Mouse (Mus musculus): ENCODE data around the gene Hk1. TPM values are rescaled to one million over a fixed set of nuclear protein-coding genes. Genes with fewer than 3 reads are reported as not detected.
A peak's percentile ranks its signal among the peaks of the same experiment; 100 is the strongest.

The Hk1 gene
- polyA plus RNA-seq, 1 experiment, result 45.3 TPM

DNA sequence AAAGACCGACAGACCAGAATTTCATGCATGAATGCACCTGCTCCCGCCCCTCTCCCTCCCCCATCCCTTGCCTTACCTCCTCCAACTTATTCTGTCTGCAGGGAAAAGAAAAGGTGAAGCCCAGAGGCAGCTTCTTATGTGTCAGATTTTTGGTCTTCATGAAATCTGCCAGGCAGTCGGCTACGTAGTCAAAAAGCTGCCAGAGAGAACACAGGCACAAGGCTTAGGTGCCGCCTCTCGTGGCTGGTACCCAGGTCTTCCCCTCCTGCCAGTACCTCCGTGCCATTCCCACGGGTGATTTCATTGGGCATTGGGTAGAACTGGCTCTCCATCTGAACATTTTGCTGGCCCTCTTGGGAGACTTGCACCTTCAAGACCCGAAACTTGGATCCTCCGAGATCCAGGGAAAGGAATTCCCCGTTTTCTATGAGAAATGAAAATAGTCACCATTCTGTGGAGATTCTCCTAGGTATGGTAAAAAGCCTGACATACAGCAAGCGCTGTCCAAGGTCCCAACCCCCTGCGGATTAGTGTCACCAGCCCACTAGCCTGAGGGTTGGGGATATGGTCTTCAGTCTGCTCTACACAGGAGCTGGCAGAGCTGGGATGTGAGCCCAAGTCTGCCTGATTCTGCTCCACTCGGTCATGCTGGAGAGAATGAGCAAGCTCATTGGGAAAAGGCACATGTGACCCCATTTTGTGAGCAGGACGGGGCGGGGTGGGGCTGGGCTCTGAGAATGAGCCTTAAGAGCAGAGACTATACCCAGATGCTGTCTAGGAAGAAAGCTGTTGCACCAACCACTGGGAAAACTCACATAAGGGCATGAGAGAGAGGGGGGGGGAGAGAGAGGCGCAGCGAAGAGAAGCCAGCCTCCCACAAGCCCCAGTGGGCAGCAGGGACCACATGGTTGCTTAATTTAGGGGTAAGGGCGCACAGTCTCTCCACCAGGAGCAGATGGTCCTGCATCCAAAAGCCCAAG lies 32.0 kb upstream of the Hk1 start:
- no peak for TF ChIP-seq CTCF (IDR thresholded peaks at IDR 0.05; ENCODE audit: borderline replicate concordance, insufficient read depth, low read length)
- no peak for TF ChIP-seq POLR2A (IDR thresholded peaks at IDR 0.05; ENCODE audit: low read depth, low read length)
- Histone ChIP-seq H3K4me3 (ENCODE audit: insufficient read depth, low read length) (no peak overlapping the region), H3K4me1 (ENCODE audit: control insufficient read depth, insufficient read depth, low read length) (peaks cover 6% of the 10 kb centered on the region; the same call in 1 of the 2 replicates), H3K27ac (ENCODE audit: insufficient read depth, low read length) (no peak overlapping the region)

DNA sequence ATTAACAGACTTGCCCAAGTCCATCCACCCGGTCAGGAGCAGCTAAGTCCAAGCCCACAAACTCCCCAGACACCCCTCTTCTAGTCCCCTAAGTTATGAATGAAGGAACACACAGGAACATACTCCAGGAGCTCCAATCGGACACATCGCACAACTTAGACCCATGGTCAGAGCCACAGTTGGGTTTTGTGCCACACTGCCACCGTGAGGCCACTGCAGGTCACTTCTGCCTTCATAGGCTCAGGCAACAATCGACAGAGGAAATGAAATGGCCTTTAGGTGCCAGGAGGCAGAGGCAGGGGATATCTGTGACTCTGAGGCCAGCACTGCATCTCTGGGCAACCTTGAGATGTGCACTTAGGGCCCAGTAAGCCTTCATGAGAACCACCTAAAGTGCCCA lies 31.2 kb upstream of the Hk1 start:
- H3K4me3 ChIP-seq (ENCODE audit: insufficient read depth, low read length), result no peak overlapping the region
- no peak for TF ChIP-seq POLR2A (IDR thresholded peaks at IDR 0.05; ENCODE audit: low read depth, low read length)
- TF ChIP-seq CTCF (IDR thresholded peaks at IDR 0.05; ENCODE audit: borderline replicate concordance, insufficient read depth, low read length), result peak; percentile 95
- peaks cover 6% of the 10 kb centered on the region; the same call in 1 of the 2 replicates for H3K4me1 ChIP-seq (ENCODE audit: control insufficient read depth, insufficient read depth, low read length)
- H3K27ac ChIP-seq (ENCODE audit: insufficient read depth, low read length), result no peak overlapping the region

DNA sequence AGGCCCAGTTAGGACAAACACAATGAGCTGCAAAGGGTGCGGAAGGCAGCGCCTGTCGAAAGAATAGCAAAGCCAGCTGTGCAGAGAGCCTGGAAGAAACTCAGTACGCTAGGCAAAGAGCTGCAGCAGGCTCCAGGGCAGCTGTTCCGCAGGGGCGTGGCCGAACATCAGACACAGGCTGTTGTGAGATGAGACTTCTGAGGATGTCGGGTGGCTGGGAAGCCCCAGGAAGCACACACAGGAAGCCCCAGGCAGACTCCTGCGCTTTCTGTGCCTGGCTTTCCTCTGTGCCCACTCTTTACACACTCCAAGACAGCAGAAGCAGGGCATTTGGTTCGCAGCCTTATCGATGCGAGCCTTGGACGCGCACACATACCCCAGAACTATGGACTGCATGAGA lies 25.2 kb upstream of the Hk1 start:
- Histone ChIP-seq H3K4me1 (ENCODE audit: control insufficient read depth, insufficient read depth, low read length) (no peaks in the 10 kb centered on the region), H3K27ac (ENCODE audit: insufficient read depth, low read length) (no peak overlapping the region), H3K4me3 (ENCODE audit: insufficient read depth, low read length) (no peak overlapping the region)
- TF ChIP-seq POLR2A (IDR thresholded peaks at IDR 0.05; ENCODE audit: low read depth, low read length) (no peak), CTCF (IDR thresholded peaks at IDR 0.05; ENCODE audit: borderline replicate concordance, insufficient read depth, low read length) (no peak)

DNA sequence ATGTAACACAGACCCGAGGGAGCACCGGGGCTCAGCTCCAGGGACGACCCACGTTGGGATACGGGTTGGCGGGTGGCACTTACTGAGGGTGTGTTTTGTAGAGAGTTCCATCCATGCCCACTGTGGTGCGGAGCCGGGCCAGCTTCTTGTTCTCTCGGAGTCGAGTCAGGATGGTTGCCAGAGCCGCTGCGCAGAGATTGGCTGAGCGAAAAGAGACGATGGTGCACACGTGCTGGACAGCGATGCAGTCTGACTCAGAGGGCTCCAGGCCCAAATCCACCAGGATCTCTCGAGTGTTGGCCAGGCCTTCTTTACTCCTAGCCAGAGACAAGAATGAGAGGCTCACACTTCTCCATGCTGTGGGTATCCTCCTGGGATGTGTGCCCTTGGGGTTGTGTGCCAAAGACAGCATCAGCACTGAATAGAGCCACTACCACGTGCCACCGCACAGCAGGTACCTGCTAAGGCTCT lies 22.0 kb upstream of the Hk1 start:
- Histone ChIP-seq H3K4me3 (ENCODE audit: insufficient read depth, low read length) (no peak overlapping the region), H3K27ac (ENCODE audit: insufficient read depth, low read length) (no peak overlapping the region), H3K4me1 (ENCODE audit: control insufficient read depth, insufficient read depth, low read length) (no peaks in the 10 kb centered on the region)
- TF ChIP-seq POLR2A (IDR thresholded peaks at IDR 0.05; ENCODE audit: low read depth, low read length), result no peak
- TF ChIP-seq CTCF (IDR thresholded peaks at IDR 0.05; ENCODE audit: borderline replicate concordance, insufficient read depth, low read length), result no peak

DNA sequence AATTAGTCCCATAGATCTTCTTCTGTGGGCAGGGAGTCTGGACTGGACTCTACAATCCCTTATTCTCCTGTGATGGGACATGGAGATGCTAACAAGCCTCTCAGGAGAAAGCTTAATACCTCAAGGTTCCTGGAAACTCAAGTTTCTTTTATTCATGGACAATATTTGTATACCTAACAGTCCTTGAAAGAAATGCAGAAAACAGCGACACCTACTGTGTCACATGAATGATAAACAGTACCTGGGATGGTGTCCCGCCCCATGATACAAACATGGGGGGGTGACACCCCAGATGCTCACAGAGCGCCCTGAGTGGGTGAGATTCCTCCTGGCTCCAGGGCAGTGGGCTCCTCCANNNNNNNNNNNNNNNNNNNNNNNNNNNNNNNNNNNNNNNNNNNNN lies 3.3 kb upstream of the Hk1 start:
- H3K4me1 ChIP-seq (ENCODE audit: control insufficient read depth, insufficient read depth, low read length), result no peaks in the 10 kb centered on the region
- TF ChIP-seq CTCF (IDR thresholded peaks at IDR 0.05; ENCODE audit: borderline replicate concordance, insufficient read depth, low read length), result no peak
- TF ChIP-seq POLR2A (IDR thresholded peaks at IDR 0.05; ENCODE audit: low read depth, low read length), result no peak

DNA sequence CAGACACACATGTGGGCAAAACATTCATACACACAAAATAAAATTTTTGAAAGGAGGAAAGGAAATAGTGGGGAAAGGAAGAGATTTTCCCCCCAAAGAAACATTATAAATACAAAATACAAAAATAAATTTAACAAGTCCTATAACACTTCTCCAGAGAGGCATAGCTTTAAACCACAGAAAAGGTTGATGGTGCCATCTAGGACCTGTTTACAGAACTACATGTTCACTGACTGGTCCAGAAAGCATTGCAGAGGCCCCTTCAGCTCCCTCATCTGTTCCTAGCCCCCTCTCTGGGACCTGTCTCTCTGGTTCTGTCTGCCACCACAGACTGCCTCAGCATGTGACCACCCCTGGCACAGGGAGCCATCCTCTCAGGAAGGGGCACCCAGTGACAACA lies 1.2 kb upstream of the Hk1 start:
- H3K4me3 ChIP-seq (ENCODE audit: insufficient read depth, low read length), result no peak overlapping the region
- H3K4me1 ChIP-seq (ENCODE audit: control insufficient read depth, insufficient read depth, low read length), result no peaks in the 10 kb centered on the region
- no peak for TF ChIP-seq POLR2A (IDR thresholded peaks at IDR 0.05; ENCODE audit: low read depth, low read length)

More for the DNA sequence above, 3.3 kb upstream of the Hk1 start:
- H3K27ac ChIP-seq (ENCODE audit: insufficient read depth, low read length), result no peak overlapping the region
- no peak overlapping the region for H3K4me3 ChIP-seq (ENCODE audit: insufficient read depth, low read length)

DNA sequence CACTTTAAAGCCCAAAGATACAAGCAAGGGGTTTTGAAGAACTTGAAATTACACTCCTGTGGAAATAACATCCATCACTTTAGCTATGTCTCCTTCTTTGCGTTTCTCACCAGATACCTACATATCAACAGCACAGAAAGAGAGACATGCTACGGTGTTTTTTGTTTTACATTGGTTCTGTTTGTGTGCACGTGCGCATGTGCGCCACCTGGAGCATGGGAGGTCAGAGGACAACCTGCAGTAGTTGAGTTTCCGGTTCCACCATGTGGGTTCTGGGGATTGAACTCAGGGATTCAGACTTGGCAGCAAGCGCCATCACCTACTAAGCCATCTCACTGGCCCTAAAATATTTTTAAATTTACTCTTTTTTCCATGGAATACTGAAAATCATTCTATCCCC lies 20.9 kb downstream of the Hk1 start:
- H3K4me3 ChIP-seq (ENCODE audit: insufficient read depth, low read length), result no peak overlapping the region
- TF ChIP-seq POLR2A (IDR thresholded peaks at IDR 0.05; ENCODE audit: low read depth, low read length), result no peak
- peak; percentile 24; the same call in 1 of the 2 replicates for TF ChIP-seq CTCF (IDR thresholded peaks at IDR 0.05; ENCODE audit: borderline replicate concordance, insufficient read depth, low read length)
- H3K27ac ChIP-seq (ENCODE audit: insufficient read depth, low read length), result no peak overlapping the region
- H3K4me1 ChIP-seq (ENCODE audit: control insufficient read depth, insufficient read depth, low read length), result no peaks in the 10 kb centered on the region

More for the DNA sequence above, 1.2 kb upstream of the Hk1 start:
- no peak overlapping the region for H3K27ac ChIP-seq (ENCODE audit: insufficient read depth, low read length)

DNA sequence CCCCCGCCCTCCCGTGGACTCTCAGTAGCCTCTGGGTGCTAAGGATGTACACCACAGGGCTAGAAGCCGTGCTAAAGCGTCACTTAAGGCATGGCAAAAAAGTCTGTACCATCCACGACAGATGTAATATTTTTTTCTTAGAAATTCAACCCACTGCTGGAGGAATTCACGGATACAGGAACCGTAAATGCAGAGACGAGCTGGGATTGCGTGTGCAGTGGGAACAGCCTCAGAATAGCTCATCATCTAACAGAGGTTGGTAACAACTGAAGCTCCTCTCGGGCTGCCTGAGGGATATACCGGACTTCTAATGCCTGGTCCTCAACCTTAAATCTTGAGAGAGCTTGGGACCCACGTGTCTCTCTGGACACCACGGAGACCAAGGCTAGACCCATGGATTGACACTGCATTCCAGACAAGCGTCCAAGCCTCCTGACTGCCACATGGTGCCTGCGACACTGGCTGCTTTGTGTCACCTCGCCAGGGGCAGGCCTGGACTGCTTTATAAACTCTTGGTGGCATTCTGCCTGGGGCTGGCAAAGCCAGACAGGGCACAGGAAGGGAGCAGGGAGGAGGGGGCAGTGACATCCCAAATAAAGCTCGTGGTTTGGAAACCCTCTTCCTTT lies 23.5 kb downstream of the Hk1 start:
- no peak overlapping the region for H3K27ac ChIP-seq (ENCODE audit: insufficient read depth, low read length)
- no peak overlapping the region for H3K4me3 ChIP-seq (ENCODE audit: insufficient read depth, low read length)
- no peaks in the 10 kb centered on the region for H3K4me1 ChIP-seq (ENCODE audit: control insufficient read depth, insufficient read depth, low read length)
- no peak for TF ChIP-seq CTCF (IDR thresholded peaks at IDR 0.05; ENCODE audit: borderline replicate concordance, insufficient read depth, low read length)
- no peak for TF ChIP-seq POLR2A (IDR thresholded peaks at IDR 0.05; ENCODE audit: low read depth, low read length)

DNA sequence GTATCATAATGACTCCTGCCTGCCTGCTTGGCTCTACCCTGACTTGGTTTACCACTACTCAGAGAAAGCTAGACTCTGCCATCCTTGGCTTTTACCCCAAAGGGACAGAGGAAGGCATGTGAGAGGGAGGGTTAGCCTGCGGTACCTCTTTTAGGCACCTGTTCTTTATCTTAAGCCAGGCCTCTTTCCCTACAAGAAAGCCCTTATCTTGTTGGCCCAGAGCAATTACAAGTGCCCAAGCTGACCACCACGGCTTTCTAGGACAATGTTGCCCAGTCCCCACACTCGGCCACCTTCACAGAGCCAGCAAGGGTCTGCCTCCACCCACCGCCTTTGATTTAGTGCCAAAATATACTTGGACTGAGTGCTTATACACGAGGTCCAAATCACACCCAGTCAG lies 34.6 kb downstream of the Hk1 start:
- Histone ChIP-seq H3K4me3 (ENCODE audit: insufficient read depth, low read length) (no peak overlapping the region), H3K27ac (ENCODE audit: insufficient read depth, low read length) (no peak overlapping the region), H3K4me1 (ENCODE audit: control insufficient read depth, insufficient read depth, low read length) (no peaks in the 10 kb centered on the region)
- TF ChIP-seq CTCF (IDR thresholded peaks at IDR 0.05; ENCODE audit: borderline replicate concordance, insufficient read depth, low read length) (no peak), POLR2A (IDR thresholded peaks at IDR 0.05; ENCODE audit: low read depth, low read length) (no peak)

Data from embryonic fibroblast, embryonic 13.5 days (primary cell).